Mouse (Mus musculus) right cerebral cortex, postnatal 25 days (tissue): ENCODE measurements around the gene Plagl2.

Experiments used
- DNase-seq: peaks from one replicate; pipeline ENCODE4 v3.0.0; 2022

The Plagl2 gene

DNA sequence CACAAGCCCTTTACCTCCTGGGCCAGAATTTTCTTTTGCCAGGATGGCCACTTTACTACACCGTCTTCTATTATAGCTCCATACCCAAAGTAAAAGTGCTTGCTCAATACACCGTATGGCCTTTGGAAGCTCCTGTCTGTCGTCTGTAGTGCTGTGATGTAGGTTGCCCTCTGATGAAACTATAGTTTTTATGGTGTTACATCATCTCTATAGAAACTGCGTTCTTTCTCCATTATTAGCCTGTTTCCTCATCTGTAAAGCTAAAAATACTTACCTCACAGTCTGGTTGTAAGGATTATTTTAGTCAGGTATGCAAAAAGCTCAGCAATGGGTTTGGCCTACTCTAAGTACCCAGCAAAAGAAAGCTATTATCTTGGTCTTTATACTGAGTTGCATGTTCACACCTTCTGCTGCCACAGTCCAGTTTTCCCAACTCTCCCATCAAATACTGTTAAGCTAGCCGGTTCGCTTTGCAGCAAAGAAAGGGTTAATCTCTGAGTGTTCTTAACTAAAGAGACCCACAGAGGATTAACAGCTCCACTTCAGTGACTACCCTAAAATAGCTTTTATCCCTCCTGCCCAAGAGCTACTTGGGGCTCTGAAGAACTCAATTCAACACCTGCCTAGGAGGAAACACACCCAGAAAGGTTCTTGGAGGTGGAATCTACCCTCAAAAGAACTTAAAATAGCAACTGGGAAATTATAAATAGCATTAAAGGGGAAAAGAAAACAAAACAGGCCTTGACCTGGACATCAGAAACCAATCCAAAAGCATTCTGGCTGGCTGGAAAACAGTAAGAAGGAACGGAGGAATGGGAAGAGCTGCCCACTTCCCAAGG lies 2.0 kb downstream of the Plagl2 start:
- no peak for DNase-seq

- DNase-seq = no peak
Observed at GRCm38 (mm10) chr2:153238406-153238805, 2.8 kb downstream of the Plagl2 start.

DNA sequence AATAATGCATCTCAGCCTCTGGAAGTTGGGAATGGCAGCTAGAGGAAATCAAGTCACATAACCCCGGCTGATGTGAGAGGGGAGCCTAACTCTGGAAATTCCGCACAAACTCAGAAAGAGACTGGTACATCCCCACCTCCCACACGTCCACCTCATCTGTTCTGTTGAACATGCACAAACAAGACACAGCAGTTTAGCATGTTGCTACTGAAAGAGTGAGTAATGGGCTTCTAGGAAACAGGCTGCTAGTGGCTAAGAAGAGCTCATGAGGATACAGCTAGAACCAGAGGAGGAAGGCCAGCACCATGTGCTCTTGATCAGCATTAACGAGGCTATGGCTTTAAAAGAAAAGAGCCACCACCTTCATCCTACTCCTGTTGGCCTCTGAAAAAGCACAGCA lies 3.3 kb downstream of the Plagl2 start:
- DNase-seq = no peak

DNA sequence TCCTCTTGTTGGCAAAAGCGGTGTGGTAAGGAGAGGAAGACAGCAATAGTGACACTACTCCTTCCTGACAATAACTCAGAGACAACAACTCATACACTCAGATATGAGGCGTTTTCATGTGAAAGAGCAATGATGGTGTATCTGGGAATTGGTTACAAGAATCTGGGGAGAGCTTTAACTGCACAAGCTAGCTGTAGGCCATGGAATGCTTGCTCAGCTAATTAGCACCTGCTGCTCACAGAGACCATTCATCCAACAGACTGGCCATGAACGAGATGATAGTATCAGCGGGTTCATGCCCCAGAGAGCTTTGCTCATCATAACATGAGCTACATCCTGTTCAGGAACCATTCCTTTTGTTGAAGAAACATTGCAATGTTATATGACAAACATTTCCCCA lies 4.0 kb downstream of the Plagl2 start:
- DNase-seq = no peak

DNA sequence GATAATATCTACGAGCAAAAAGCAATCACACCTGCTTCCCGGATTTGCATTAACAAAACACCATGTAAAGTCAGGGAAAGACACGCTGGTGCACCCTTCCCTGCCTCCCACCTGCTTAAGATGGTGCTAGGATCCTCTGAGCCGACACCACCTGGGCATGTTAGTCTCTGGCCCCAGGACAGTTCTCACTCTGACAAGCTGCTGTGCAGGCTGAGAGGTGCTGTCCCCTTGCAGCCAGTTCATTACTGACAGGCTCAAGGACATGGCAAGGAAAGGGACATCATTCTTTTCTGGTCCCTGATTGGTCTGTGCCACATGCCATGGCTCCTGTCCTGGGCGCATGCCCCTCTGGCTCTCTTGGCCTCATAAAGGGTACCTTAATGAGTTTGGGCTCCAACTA lies 12.7 kb downstream of the Plagl2 start:
- no peak for DNase-seq

- no peak for DNase-seq
Observed at GRCm38 (mm10) chr2:153227959-153228358, 13.3 kb downstream of the Plagl2 start.

- DNase-seq = no peak
Observed at GRCm38 (mm10) chr2:153225595-153225953, 15.7 kb downstream of the Plagl2 start.

- DNase-seq = peak; percentile 55
Observed at GRCm38 (mm10) chr2:153224946-153225594, 16.2 kb downstream of the Plagl2 start, which contains the start of gene Tspyl3. Tspyl3 (minus strand) TSS chr2:153225441.

DNA sequence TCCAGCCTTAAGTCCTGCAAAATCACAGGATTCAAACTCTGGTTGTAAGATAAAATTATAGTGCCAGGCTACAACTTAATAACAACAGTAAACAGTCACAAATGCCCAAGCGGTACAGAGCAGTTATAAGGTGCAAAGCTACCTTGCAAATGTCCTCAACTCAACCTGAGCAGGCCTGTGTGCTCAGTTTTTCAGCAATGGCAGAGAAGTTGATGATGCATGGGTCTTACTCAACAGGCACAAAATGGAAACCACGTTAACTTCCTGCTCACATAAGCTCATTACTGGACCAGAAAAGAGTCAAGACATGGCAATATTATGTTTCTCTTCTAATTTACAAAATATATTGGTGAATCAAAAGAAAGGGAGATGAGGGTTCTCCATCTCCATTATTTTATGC lies 18.7 kb downstream of the Plagl2 start:
- DNase-seq = no peak

GRCm38 (mm10) chr2:153222130-153222529 lies 19.1 kb downstream of the Plagl2 start:
- DNase-seq = no peak

GRCm38 (mm10) chr2:153221620-153222019 lies 19.6 kb downstream of the Plagl2 start:
- DNase-seq = no peak

DNA sequence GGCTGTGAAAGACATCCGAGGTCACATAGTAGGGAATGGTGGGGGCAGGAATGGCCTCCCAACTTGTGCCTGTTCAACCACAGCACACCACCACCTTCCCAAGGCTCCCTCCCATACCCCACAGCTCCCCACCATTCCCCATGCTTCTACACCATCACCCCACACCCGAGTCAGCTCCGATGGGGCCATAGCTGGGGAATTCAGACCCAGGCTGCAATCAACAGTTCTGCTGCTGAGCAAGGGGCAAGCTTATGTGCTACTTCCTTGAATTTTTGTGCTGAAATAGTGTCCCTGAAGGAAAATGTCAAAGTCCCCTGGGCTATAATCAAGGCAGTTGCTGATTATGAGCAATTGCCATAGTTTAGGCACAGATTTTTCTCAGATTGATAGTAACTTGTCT lies 22.7 kb downstream of the Plagl2 start:
- no peak for DNase-seq

DNA sequence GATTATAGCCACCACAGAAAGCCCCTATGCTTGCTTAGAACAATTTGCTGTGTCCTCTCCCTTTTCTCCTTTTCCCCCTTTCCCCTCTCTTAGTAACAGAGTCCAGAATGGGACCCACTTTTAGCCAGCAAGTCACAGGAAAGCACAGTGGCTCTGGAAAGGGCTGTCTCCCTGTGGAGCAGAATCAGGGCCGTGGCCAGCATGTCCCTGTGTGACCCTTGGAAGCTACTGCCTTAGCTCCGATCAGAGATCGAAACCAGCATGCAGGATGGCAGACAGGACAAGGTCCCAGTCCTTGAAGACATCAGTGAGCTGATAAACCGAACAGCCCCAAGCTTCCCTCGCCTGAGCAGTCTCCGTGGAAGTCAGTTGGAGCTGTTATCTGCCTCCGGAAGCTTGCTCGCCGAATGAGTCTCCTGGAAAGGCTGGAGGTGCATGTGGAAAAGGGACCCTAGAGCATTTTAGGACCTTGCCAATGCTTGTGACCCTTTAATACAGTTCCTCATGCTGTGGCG lies 23.3 kb downstream of the Plagl2 start:
- DNase-seq = no peak

DNA sequence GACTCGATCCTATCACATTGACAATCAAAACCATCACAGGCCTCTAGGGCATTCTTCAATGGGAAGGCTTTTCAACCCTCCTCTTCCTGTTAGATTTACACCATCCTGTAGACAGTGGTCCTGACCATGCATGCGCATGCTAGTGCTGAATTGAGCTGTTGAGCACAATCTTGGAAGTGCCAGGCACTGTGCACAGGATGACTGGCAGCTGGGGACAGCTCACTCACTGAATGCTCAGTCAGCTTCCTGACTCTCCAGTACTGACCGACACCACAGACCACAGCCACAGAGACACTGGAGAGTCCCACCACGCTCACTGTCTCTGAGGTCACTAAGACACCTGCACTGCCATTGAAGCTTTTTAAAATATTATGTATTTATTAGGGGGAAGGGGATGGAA lies 25.8 kb downstream of the Plagl2 start:
- DNase-seq = no peak

DNA sequence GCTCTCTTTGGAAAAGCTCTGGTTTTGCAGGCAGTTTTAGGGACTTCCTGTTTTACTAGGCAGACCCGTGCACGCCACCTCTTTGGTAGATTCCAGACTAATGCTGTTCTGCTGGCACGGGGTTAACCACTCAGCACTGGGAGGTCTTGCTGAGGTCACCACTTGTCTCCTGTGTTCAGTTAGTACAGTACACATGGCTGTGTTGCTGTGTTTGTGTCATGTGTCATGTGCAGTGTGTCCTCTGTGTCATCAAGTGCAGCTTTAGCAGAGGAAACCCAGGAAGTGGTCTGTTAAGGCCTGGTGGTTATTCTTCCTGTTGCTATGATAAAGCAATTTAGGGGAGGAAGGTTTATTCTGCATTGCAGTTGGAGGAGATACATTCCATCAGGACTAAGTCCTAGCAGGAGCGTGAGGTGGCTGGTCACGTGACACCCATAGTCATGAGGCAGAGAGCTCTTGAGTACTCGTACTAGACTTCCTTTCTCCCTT lies 26.4 kb downstream of the Plagl2 start:
- no peak for DNase-seq

- no peak for DNase-seq
Observed at GRCm38 (mm10) chr2:153213351-153213750, 27.9 kb downstream of the Plagl2 start.

GRCm38 (mm10) chr2:153211451-153211850 lies 29.8 kb downstream of the Plagl2 start:
- DNase-seq = no peak

DNA sequence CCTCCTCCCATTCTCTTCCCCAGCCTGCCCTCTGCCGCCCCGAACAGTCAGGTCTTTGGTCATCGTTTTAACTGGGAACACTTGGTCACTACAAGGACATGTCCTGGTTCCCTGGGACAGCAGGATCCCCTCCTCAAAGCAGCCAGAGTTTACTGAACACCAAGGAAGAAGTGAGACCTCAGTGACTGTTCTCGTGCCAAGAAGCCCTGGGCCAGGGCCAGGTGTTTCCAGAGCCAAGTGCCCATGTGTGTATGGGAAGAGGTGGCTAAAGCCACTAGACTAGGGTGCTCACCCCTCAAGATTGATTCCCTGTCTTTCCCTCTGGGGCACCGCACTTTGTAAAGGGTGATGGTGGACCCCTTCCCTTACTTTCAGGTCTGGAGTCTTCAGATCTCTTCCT lies 31.9 kb downstream of the Plagl2 start:
- no peak for DNase-seq

DNA sequence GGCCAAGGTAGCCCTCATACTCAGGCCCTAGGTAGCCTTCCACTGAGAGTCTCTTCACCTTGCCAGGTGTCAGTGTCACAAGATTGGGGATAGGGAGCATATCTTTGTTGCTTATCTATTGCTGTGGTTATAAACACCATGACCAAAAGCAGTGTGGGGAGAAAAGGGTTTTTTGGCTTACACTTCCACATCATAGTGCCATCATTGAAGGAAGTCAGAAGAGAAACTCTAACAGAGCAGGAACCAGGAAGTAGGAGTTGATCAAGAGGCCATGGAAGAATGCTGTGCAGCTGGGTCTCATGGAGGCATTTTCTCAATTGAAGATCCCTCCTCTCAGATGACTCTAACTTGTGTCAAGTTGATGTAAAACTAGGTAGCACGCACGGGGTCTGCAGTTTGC lies 33.1 kb downstream of the Plagl2 start:
- no peak for DNase-seq

- DNase-seq = no peak
Observed at GRCm38 (mm10) chr2:153202766-153203165, 38.5 kb downstream of the Plagl2 start.

GRCm38 (mm10) chr2:153199114-153199513 lies 42.1 kb downstream of the Plagl2 start:
- no peak for DNase-seq

DNA sequence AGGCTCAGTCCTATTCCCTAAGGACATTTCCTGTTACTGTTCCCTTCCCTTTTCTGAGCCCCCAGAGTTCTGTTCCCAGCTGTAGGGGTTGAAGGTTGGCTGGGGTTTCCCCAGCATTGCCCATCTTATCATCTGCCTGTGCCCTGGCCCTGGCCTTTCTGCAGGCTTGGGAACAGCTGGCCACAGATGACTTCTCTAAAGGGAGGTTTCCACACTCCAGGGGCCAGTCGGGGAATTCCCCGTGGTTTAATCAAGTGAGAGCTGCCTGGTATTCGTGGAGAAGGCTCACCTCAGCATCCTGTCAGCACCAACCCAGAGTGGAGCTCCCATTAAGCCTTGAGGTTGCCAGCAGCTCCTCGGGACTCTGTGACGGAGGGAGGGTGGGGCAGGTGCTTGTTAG lies 42.7 kb downstream of the Plagl2 start:
- no peak for DNase-seq

DNA sequence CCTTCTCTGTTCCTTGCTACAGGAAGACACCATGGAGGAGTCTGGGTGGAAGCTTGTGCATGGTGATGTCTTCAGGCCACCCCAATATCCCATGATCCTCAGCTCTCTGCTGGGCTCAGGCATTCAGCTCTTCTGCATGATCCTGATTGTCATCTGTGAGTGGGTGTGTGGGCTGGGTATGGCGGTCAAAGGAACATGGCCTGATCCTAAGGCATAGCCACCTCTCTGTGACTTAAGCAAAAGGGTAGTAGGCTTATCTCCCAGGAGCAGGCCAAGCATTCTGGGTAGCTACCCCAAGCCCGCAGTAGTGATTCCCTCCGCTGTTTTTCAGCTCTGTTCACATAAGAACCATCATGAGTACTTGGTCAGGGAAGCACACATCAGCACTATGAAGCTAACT lies 47.0 kb downstream of the Plagl2 start:
- no peak for DNase-seq

DNA sequence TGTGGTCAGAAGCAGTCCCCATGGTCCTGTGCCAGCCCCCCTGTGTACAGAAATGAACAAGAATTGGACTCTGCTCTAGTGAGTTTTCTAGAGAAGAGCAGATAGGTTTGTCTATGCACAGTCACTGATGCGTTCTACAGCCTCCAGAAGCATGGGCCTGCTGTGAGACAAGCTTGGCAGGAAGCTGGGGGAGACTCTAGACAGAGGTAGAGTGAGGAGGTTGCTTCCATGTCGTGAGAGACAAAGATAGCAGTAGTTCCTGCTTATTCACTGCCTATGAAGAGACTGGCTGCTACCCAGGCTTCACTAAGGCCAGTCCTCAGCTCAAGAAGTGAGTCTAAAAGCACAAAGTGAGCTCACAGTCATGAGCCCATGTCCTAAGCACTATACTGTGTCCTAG lies 50.0 kb downstream of the Plagl2 start:
- no peak for DNase-seq
